Mouse (Mus musculus): ENCODE measurements around the gene Nicn1.
A peak's percentile ranks its signal among the peaks of the same experiment; 100 is the strongest.
"Not testable (repeated sequence)": the region's sequence is repeated elsewhere in the genome, so short reads cannot be mapped to it uniquely, and the experiment has no call there.

Gene Nicn1

GRCm38 (mm10) chr9:108280071-108280828 lies 10.0 kb upstream of the Nicn1 start:
- no peak for DNase-seq

GRCm38 (mm10) chr9:108284410-108284809 lies 5.8 kb upstream of the Nicn1 start:
- peak; percentile 55 for DNase-seq

- not testable (repeated sequence) for DNase-seq
These were observed 2.5 kb upstream of the Nicn1 start for GRCm38 (mm10) chr9:108287526-108288238.

GRCm38 (mm10) chr9:108289347-108289746 lies 882 bp upstream of the Nicn1 start:
- no peak for DNase-seq

GRCm38 (mm10) chr9:108290773-108291172 lies 544 bp downstream of the Nicn1 start:
- DNase-seq, result no peak

- DNase-seq, result peak; percentile 54
These were observed 6.5 kb downstream of the Nicn1 start, which contains the start of gene Amt for GRCm38 (mm10) chr9:108296453-108297355. Gene Amt (plus strand): TSS chr9:108296853.

GRCm38 (mm10) chr9:108301853-108302252 lies 11.6 kb downstream of the Nicn1 start:
- DNase-seq, result no peak

GRCm38 (mm10) chr9:108304716-108305115 lies 14.5 kb downstream of the Nicn1 start:
- DNase-seq, result no peak

GRCm38 (mm10) chr9:108305170-108305569 lies 14.9 kb downstream of the Nicn1 start:
- DNase-seq, result peak; percentile 56

GRCm38 (mm10) chr9:108305629-108306520 lies 15.6 kb downstream of the Nicn1 start, which contains the start of the genes Rhoa and Tcta:
Gene Rhoa (plus strand): TSS chr9:108306129.
Gene Tcta (minus strand): TSS chr9:108306160.
- DNase-seq, result peak; percentile 100

- DNase-seq, result no peak
These were observed 16.3 kb downstream of the Nicn1 start for GRCm38 (mm10) chr9:108306571-108306980.

- no peak for DNase-seq
These were observed 17.0 kb downstream of the Nicn1 start for GRCm38 (mm10) chr9:108307021-108307807.

- no peak for DNase-seq
These were observed 17.9 kb downstream of the Nicn1 start for GRCm38 (mm10) chr9:108308141-108308540.

GRCm38 (mm10) chr9:108317572-108317971 lies 27.3 kb downstream of the Nicn1 start:
- DNase-seq, result no peak

- DNase-seq, result no peak
These were observed 28.2 kb downstream of the Nicn1 start for GRCm38 (mm10) chr9:108318462-108318861.

GRCm38 (mm10) chr9:108322054-108322453 lies 31.8 kb downstream of the Nicn1 start:
- DNase-seq, result not testable (repeated sequence)

GRCm38 (mm10) chr9:108324784-108325183 lies 34.6 kb downstream of the Nicn1 start:
- DNase-seq, result no peak

GRCm38 (mm10) chr9:108325811-108326210 lies 35.6 kb downstream of the Nicn1 start:
- no peak for DNase-seq

- no peak for DNase-seq
These were observed 47.8 kb downstream of the Nicn1 start for GRCm38 (mm10) chr9:108337848-108338550.

- DNase-seq, result no peak
These were observed 48.3 kb downstream of the Nicn1 start for GRCm38 (mm10) chr9:108338551-108338885.
